Mouse (Mus musculus): ENCODE data around the gene Htr1d. TPM values are rescaled to one million over a fixed set of nuclear protein-coding genes. Genes with fewer than 3 reads are reported as not detected.

Gene Htr1d
- total RNA-seq, 1 experiment from 2014 or later, result not detected

Other genes starting within 250 kb of the Htr1d start
- 3.4 and 3.8 TPM in 2 replicates for gene Asap3, start 217.2 kb upstream of the Htr1d start, total RNA-seq (2021)
- gene Tcea3, start 175.8 kb upstream of the Htr1d start, total RNA-seq (2021), result 3.3 and 6.3 TPM in 2 replicates
- gene Zfp46, start 138.8 kb upstream of the Htr1d start, total RNA-seq (2021), result 27.1 and 28.8 TPM in 2 replicates
- 82.8 and 90.1 TPM in 2 replicates for gene Hnrnpr, start 112.6 kb upstream of the Htr1d start, total RNA-seq (2021)
- 0.56 and 0.70 TPM in 2 replicates for gene 6030445D17Rik, start 38.7 kb downstream of the Htr1d start, total RNA-seq (2021)
- 34.4 and 34.6 TPM in 2 replicates for gene Luzp1, start 46.2 kb downstream of the Htr1d start, total RNA-seq (2021)
- gene Kdm1a, start 179.2 kb downstream of the Htr1d start, total RNA-seq (2021), result 40.7 and 47.9 TPM in 2 replicates
- not detected in 2 replicates for gene Tex46, start 186.9 kb downstream of the Htr1d start, total RNA-seq (2021)
- not detected in 2 replicates for gene Lactbl1, start 199.1 kb downstream of the Htr1d start, total RNA-seq (2021)

All from adrenal gland, postnatal 14 days (tissue).